Mouse (Mus musculus) lung, embryonic 16.5 days (tissue): ENCODE results near the gene Pgc. TPM values are rescaled to one million over a fixed set of nuclear protein-coding genes. Genes with fewer than 3 reads are reported as not detected.

ENCODE experiments used
- ATAC-seq: fragments of 200-750 bp; cut with Nextera tagmentation; 2 replicates; pipeline ENCODE4 v1.8.0; 2017; ENCODE audit warnings: low read depth, mild to moderate bottlenecking, moderate library complexity
- H3K27ac ChIP-seq: fragments of 300-500 bp; sonication (generic); 2 replicates; pipeline ENCODE4 v1.5.1; 2014; ENCODE audit warnings: mild to moderate bottlenecking, control low read depth, low read length
- H3K27me3 ChIP-seq: fragments of 300-500 bp; sonication (generic); 2 replicates; pipeline ENCODE4 v1.6.1; 2014; ENCODE audit warnings: low read depth, low read length, mixed read lengths; ENCODE audit not compliant: control insufficient read depth, insufficient read depth
- H3K36me3 ChIP-seq: fragments of 300-500 bp; sonication (generic); 2 replicates; pipeline ENCODE4 v1.6.1; 2014; ENCODE audit warnings: low read length; ENCODE audit not compliant: control insufficient read depth, insufficient read depth
- H3K4me1 ChIP-seq: fragments of 300-500 bp; sonication (generic); replicated peaks from 2 replicates; pipeline ENCODE4 v1.6.1; 2014; ENCODE audit warnings: low read length, mixed read lengths; ENCODE audit not compliant: control insufficient read depth, insufficient read depth
- H3K4me2 ChIP-seq: fragments of 300-500 bp; sonication (generic); 2 replicates; pipeline ENCODE4 v1.6.1; 2014; ENCODE audit warnings: low read depth, low read length, control low read depth
- H3K4me3 ChIP-seq: fragments of 300-500 bp; sonication (generic); 2 replicates; pipeline ENCODE4 v1.5.1; 2014; ENCODE audit warnings: mild to moderate bottlenecking, low read length, control low read depth
- H3K9ac ChIP-seq: fragments of 300-500 bp; sonication (generic); 2 replicates; pipeline ENCODE4 v1.6.1; 2014; ENCODE audit warnings: low read length, control low read depth
- H3K9me3 ChIP-seq: fragments of 300-500 bp; sonication (generic); 2 replicates; pipeline ENCODE4 v1.6.1; 2016; ENCODE audit warnings: low read length; ENCODE audit not compliant: control insufficient read depth
- WGBS: fragments of 180-500 bp; shearing (Covaris S2); extraction: QIAGEN DNeasy Blood & Tissue Kit; methylation state at CpG from one replicate; pipeline ENCODE4 v1.1.7; 2014; 5-methylcytosine and 5-hydroxymethylcytosine counted together
- polyA plus RNA-seq: library from polyadenylated mRNA; unstranded; fragments of >200 nt; fragmentation: Nextera tagmentation; extraction: Ambion mirVana; gene quantifications from 2 replicates; pipeline ENCODE4 v1.2.1, GENCODE M21; 2015

Gene Pgc
- polyA plus RNA-seq, 1 experiment from 2014 or later: 22.5 TPM

- Histone ChIP-seq H3K9me3 (0 out of 2 replicates have a peak, but pooled peaks cover 3% of the 10 kb centered on the region), H3K36me3 (no peaks in the 10 kb centered on the region), H3K4me1 (peaks cover 17% of the 10 kb centered on the region), H3K4me3 (no peak overlapping the region), H3K9ac (no peak overlapping the region), H3K4me2 (no peak overlapping the region), H3K27me3 (no peaks in the 10 kb centered on the region), H3K27ac (no peak overlapping the region)
- ATAC-seq: no peak
- 46% methylated on average over 8 of the region's 8 CpGs for WGBS
Observed at GRCm38 (mm10) chr17:47753130-47753775, 26.6 kb downstream of the Pgc start.

- ATAC-seq: peak; percentile 51; the same call in 1 of the 2 replicates
- WGBS: 71% methylated on average over 11 of the region's 13 CpGs
- peaks cover 11% of the 10 kb centered on the region; the same call in 1 of the 2 replicates for H3K4me1 ChIP-seq
- H3K27me3 ChIP-seq: no peaks in the 10 kb centered on the region
- no peak overlapping the region for H3K27ac ChIP-seq
- H3K36me3 ChIP-seq: no peaks in the 10 kb centered on the region
- H3K4me2 ChIP-seq: no peak overlapping the region
- H3K9me3 ChIP-seq: 0 out of 2 replicates have a peak, but pooled peaks cover 3% of the 10 kb centered on the region
- H3K4me3 ChIP-seq: no peak overlapping the region
- H3K9ac ChIP-seq: no peak overlapping the region
Observed at GRCm38 (mm10) chr17:47754246-47754645, 27.6 kb downstream of the Pgc start.

- Histone ChIP-seq H3K9ac (no peak overlapping the region), H3K4me3 (no peak overlapping the region), H3K27ac (no peak overlapping the region), H3K27me3 (no peaks in the 10 kb centered on the region), H3K4me2 (no peak overlapping the region), H3K4me1 (peaks cover 7% of the 10 kb centered on the region; the same call in 1 of the 2 replicates), H3K9me3 (0 out of 2 replicates have a peak, but pooled peaks cover 3% of the 10 kb centered on the region), H3K36me3 (no peaks in the 10 kb centered on the region)
- ATAC-seq: no peak
- 22% methylated on average over 5 of the region's 6 CpGs for WGBS
Observed at GRCm38 (mm10) chr17:47756366-47756765, 29.7 kb downstream of the Pgc start.

GRCm38 (mm10) chr17:47757056-47757610 is 30.5 kb downstream of the Pgc start:
- no peak overlapping the region for H3K4me3 ChIP-seq
- WGBS: 71% methylated on average over 7 of the region's 7 CpGs

GRCm38 (mm10) chr17:47759702-47760410 is 33.2 kb downstream of the Pgc start:
- no peak for ATAC-seq
- Histone ChIP-seq H3K9ac (no peak overlapping the region), H3K4me1 (peaks cover 17% of the 10 kb centered on the region), H3K27me3 (no peaks in the 10 kb centered on the region), H3K4me2 (no peak overlapping the region), H3K4me3 (no peak overlapping the region), H3K27ac (no peak overlapping the region), H3K36me3 (no peaks in the 10 kb centered on the region), H3K9me3 (no peaks in the 10 kb centered on the region)
- 73% methylated on average over 15 of the region's 15 CpGs for WGBS

More at GRCm38 (mm10) chr17:47757056-47757610, 30.5 kb downstream of the Pgc start:
- no peaks in the 10 kb centered on the region for H3K27me3 ChIP-seq
- H3K36me3 ChIP-seq: no peaks in the 10 kb centered on the region
- H3K9ac ChIP-seq: no peak overlapping the region
- ATAC-seq: no peak
- H3K27ac ChIP-seq: no peak overlapping the region
- no peaks in the 10 kb centered on the region for H3K9me3 ChIP-seq
- peaks cover 7% of the 10 kb centered on the region for H3K4me1 ChIP-seq
- H3K4me2 ChIP-seq: no peak overlapping the region

GRCm38 (mm10) chr17:47762028-47762427 is 35.4 kb downstream of the Pgc start:
- no peaks in the 10 kb centered on the region for H3K9me3 ChIP-seq
- H3K27ac ChIP-seq: no peak overlapping the region; the same call in 1 of the 2 replicates
- peaks cover 17% of the 10 kb centered on the region for H3K4me1 ChIP-seq
- no peak overlapping the region for H3K4me3 ChIP-seq
- H3K36me3 ChIP-seq: no peaks in the 10 kb centered on the region
- no peak overlapping the region for H3K9ac ChIP-seq
- ATAC-seq: no peak
- H3K27me3 ChIP-seq: no peaks in the 10 kb centered on the region
- 78% methylated on average over 7 of the region's 7 CpGs for WGBS
- no peak overlapping the region for H3K4me2 ChIP-seq

GRCm38 (mm10) chr17:47762518-47763340 is 36.1 kb downstream of the Pgc start:
- WGBS: 53% methylated on average over 13 of the region's 13 CpGs

GRCm38 (mm10) chr17:47765986-47766385 is 39.3 kb downstream of the Pgc start:
- H3K9ac ChIP-seq: no peak overlapping the region
- H3K4me2 ChIP-seq: no peak overlapping the region
- no peak for ATAC-seq
- no peaks in the 10 kb centered on the region for H3K27me3 ChIP-seq
- H3K36me3 ChIP-seq: no peaks in the 10 kb centered on the region
- no peak overlapping the region for H3K27ac ChIP-seq
- H3K4me3 ChIP-seq: no peak overlapping the region
- no peaks in the 10 kb centered on the region for H3K9me3 ChIP-seq
- WGBS: 66% methylated on average over 4 of the region's 4 CpGs
- H3K4me1 ChIP-seq: peaks cover 15% of the 10 kb centered on the region

More at GRCm38 (mm10) chr17:47762518-47763340, 36.1 kb downstream of the Pgc start:
- Histone ChIP-seq H3K4me3 (no peak overlapping the region), H3K4me2 (no peak overlapping the region), H3K9ac (peak overlapping the region; percentile 11; the same call in 1 of the 2 replicates), H3K4me1 (peaks cover 17% of the 10 kb centered on the region), H3K9me3 (no peaks in the 10 kb centered on the region), H3K27ac (peak overlapping the region; percentile 76), H3K36me3 (no peaks in the 10 kb centered on the region), H3K27me3 (no peaks in the 10 kb centered on the region)
- ATAC-seq: peak; percentile 92
